Mouse (Mus musculus): ENCODE measurements around the gene Gm35549. TPM values are rescaled to one million over a fixed set of nuclear protein-coding genes. Genes with fewer than 3 reads are reported as not detected.

Gm35549 gene
- 0.65 TPM in 1 of 2 replicates, not detected in the other for polyA plus RNA-seq (2016; fragmentation: Nextera tagmentation; extraction: Ambion mirVana)

- no peak within 1 kb of the TSS for H3K27ac ChIP-seq
- H3K9me3 ChIP-seq (replicated peaks): no peaks in the 10 kb centered on the region
- no peaks in the 10 kb centered on the region for H3K27me3 ChIP-seq (ENCODE audit: low read depth, poor library complexity, severe bottlenecking)
- no peak within 1 kb of the TSS for H3K4me3 ChIP-seq
- peaks cover 6% of the 10 kb centered on the region for H3K36me3 ChIP-seq
- DNase-seq (ENCODE audit: low spot score): no peak
- WGBS: 93% methylated on average over 3 of the region's 3 CpGs
- no peaks in the 10 kb centered on the region for H3K4me1 ChIP-seq
These were observed at the start of gene Gm35549 for GRCm38 (mm10) chr9:122843760-122844159. Gene Gm35549 (minus strand): TSS chr9:122844035.

- Histone ChIP-seq H3K4me1 (peaks cover 11% of the 10 kb centered on the region), H3K4me3 (peak overlapping the region; percentile 82), H3K9me3 (replicated peaks) (no peaks in the 10 kb centered on the region), H3K27ac (peak overlapping the region; percentile 91), H3K27me3 (ENCODE audit: low read depth, poor library complexity, severe bottlenecking) (no peaks in the 10 kb centered on the region), H3K36me3 (0 out of 2 replicates have a peak, but pooled peaks cover 4% of the 10 kb centered on the region)
- WGBS: 7% methylated on average over 54 of the region's 54 CpGs
- DNase-seq (ENCODE audit: low spot score): peak; percentile 74
These were observed 42.7 kb upstream of the Gm35549 start for GRCm38 (mm10) chr9:122886372-122887179.

- Histone ChIP-seq H3K36me3 (no peaks in the 10 kb centered on the region), H3K4me3 (peak within 1 kb of the TSS; percentile 82), H3K4me1 (peaks cover 11% of the 10 kb centered on the region), H3K27ac (peak within 1 kb of the TSS; percentile 91; the same call in 1 of the 2 replicates), H3K27me3 (ENCODE audit: low read depth, poor library complexity, severe bottlenecking) (no peaks in the 10 kb centered on the region), H3K9me3 (replicated peaks) (no peaks in the 10 kb centered on the region)
- DNase-seq (ENCODE audit: low spot score): no peak
- 84% methylated on average over 3 of the region's 3 CpGs for WGBS
These were observed 41.5 kb upstream of the Gm35549 start, which contains the start of gene Zkscan7 for GRCm38 (mm10) chr9:122885385-122885784. Gene Zkscan7 (plus strand): TSS chr9:122885685.

- H3K27ac ChIP-seq: no peak overlapping the region
- H3K27me3 ChIP-seq (ENCODE audit: low read depth, poor library complexity, severe bottlenecking): no peaks in the 10 kb centered on the region
- no peaks in the 10 kb centered on the region for H3K9me3 ChIP-seq (replicated peaks)
- no peaks in the 10 kb centered on the region for H3K4me1 ChIP-seq
- H3K4me3 ChIP-seq: no peak overlapping the region
- H3K36me3 ChIP-seq: no peaks in the 10 kb centered on the region
- 90% methylated on average over 2 of the region's 2 CpGs for WGBS
- DNase-seq (ENCODE audit: low spot score): no peak
These were observed 31.3 kb upstream of the Gm35549 start for GRCm38 (mm10) chr9:122875145-122875544.

- Histone ChIP-seq H3K27me3 (ENCODE audit: low read depth, poor library complexity, severe bottlenecking) (no peaks in the 10 kb centered on the region), H3K27ac (no peak overlapping the region), H3K36me3 (no peaks in the 10 kb centered on the region), H3K9me3 (replicated peaks) (no peaks in the 10 kb centered on the region), H3K4me3 (no peak overlapping the region), H3K4me1 (no peaks in the 10 kb centered on the region)
- WGBS: 72% methylated on average over 1 of the region's 1 CpGs
- no peak for DNase-seq (ENCODE audit: low spot score)
These were observed 30.8 kb upstream of the Gm35549 start for GRCm38 (mm10) chr9:122874653-122875052.

GRCm38 (mm10) chr9:122872595-122872994, 28.8 kb upstream of the Gm35549 start:
- DNase-seq (ENCODE audit: low spot score): no peak
- Histone ChIP-seq H3K36me3 (no peaks in the 10 kb centered on the region), H3K4me1 (no peaks in the 10 kb centered on the region), H3K4me3 (no peak overlapping the region), H3K27ac (no peak overlapping the region), H3K9me3 (replicated peaks) (no peaks in the 10 kb centered on the region), H3K27me3 (ENCODE audit: low read depth, poor library complexity, severe bottlenecking) (no peaks in the 10 kb centered on the region)
- 93% methylated on average over 4 of the region's 4 CpGs for WGBS

GRCm38 (mm10) chr9:122866192-122866591, 22.4 kb upstream of the Gm35549 start:
- 90% methylated on average over 4 of the region's 4 CpGs for WGBS

GRCm38 (mm10) chr9:122865697-122866166, 21.9 kb upstream of the Gm35549 start, which contains the start of gene Zfp445:
Gene Zfp445 (minus strand): TSS chr9:122866006.
- peak; percentile 90 for DNase-seq (ENCODE audit: low spot score)
- Histone ChIP-seq H3K27ac (peak within 1 kb of the TSS; percentile 96), H3K27me3 (ENCODE audit: low read depth, poor library complexity, severe bottlenecking) (no peaks in the 10 kb centered on the region), H3K4me1 (peaks cover 8% of the 10 kb centered on the region), H3K36me3 (peaks cover 28% of the 10 kb centered on the region), H3K4me3 (peak within 1 kb of the TSS; percentile 86), H3K9me3 (replicated peaks) (no peaks in the 10 kb centered on the region)
- under 1% methylated on average over 34 of the region's 34 CpGs for WGBS

More at GRCm38 (mm10) chr9:122866192-122866591, 22.4 kb upstream of the Gm35549 start:
- no peak for DNase-seq (ENCODE audit: low spot score)
- Histone ChIP-seq H3K9me3 (replicated peaks) (no peaks in the 10 kb centered on the region), H3K27me3 (ENCODE audit: low read depth, poor library complexity, severe bottlenecking) (no peaks in the 10 kb centered on the region), H3K4me1 (peaks cover 8% of the 10 kb centered on the region), H3K4me3 (peak overlapping the region; percentile 86), H3K27ac (peak overlapping the region; percentile 96), H3K36me3 (peaks cover 23% of the 10 kb centered on the region)

GRCm38 (mm10) chr9:122864848-122865247, 21.0 kb upstream of the Gm35549 start:
- H3K4me1 ChIP-seq: peaks cover 8% of the 10 kb centered on the region
- DNase-seq (ENCODE audit: low spot score): no peak
- WGBS: 68% methylated on average over 3 of the region's 3 CpGs
- no peaks in the 10 kb centered on the region for H3K27me3 ChIP-seq (ENCODE audit: low read depth, poor library complexity, severe bottlenecking)
- H3K36me3 ChIP-seq: peaks cover 37% of the 10 kb centered on the region
- peak overlapping the region; percentile 86 for H3K4me3 ChIP-seq
- peaks cover 2% of the 10 kb centered on the region; the same call in 1 of the 2 replicates for H3K9me3 ChIP-seq (replicated peaks)
- no peak overlapping the region for H3K27ac ChIP-seq

GRCm38 (mm10) chr9:122863731-122864130, 19.9 kb upstream of the Gm35549 start:
- DNase-seq (ENCODE audit: low spot score): no peak
- WGBS: 90% methylated on average over 2 of the region's 2 CpGs

GRCm38 (mm10) chr9:122860752-122861151, 16.9 kb upstream of the Gm35549 start:
- no peaks in the 10 kb centered on the region for H3K27me3 ChIP-seq (ENCODE audit: low read depth, poor library complexity, severe bottlenecking)
- H3K4me1 ChIP-seq: peaks cover 8% of the 10 kb centered on the region
- H3K27ac ChIP-seq: no peak overlapping the region
- no peak for DNase-seq (ENCODE audit: low spot score)
- H3K36me3 ChIP-seq: peaks cover 78% of the 10 kb centered on the region
- no peak overlapping the region for H3K4me3 ChIP-seq
- H3K9me3 ChIP-seq (replicated peaks): peaks cover 2% of the 10 kb centered on the region; the same call in 1 of the 2 replicates

More at GRCm38 (mm10) chr9:122863731-122864130, 19.9 kb upstream of the Gm35549 start:
- peaks cover 48% of the 10 kb centered on the region for H3K36me3 ChIP-seq
- no peak overlapping the region for H3K4me3 ChIP-seq
- H3K4me1 ChIP-seq: peaks cover 8% of the 10 kb centered on the region
- H3K27ac ChIP-seq: no peak overlapping the region
- H3K27me3 ChIP-seq (ENCODE audit: low read depth, poor library complexity, severe bottlenecking): no peaks in the 10 kb centered on the region
- peaks cover 2% of the 10 kb centered on the region; the same call in 1 of the 2 replicates for H3K9me3 ChIP-seq (replicated peaks)

- H3K27me3 ChIP-seq (ENCODE audit: low read depth, poor library complexity, severe bottlenecking): no peaks in the 10 kb centered on the region
- H3K9me3 ChIP-seq (replicated peaks): peaks cover 2% of the 10 kb centered on the region; the same call in 1 of the 2 replicates
- peaks cover 98% of the 10 kb centered on the region for H3K36me3 ChIP-seq
- H3K4me1 ChIP-seq: no peaks in the 10 kb centered on the region
- no peak overlapping the region for H3K4me3 ChIP-seq
- no peak overlapping the region for H3K27ac ChIP-seq
- no peak for DNase-seq (ENCODE audit: low spot score)
- WGBS: 99% methylated on average over 3 of the region's 3 CpGs
These were observed 12.9 kb upstream of the Gm35549 start for GRCm38 (mm10) chr9:122856716-122857115.

GRCm38 (mm10) chr9:122855617-122856016, 11.8 kb upstream of the Gm35549 start:
- Histone ChIP-seq H3K36me3 (peaks cover 98% of the 10 kb centered on the region), H3K4me1 (no peaks in the 10 kb centered on the region), H3K27ac (no peak overlapping the region), H3K27me3 (ENCODE audit: low read depth, poor library complexity, severe bottlenecking) (no peaks in the 10 kb centered on the region), H3K9me3 (replicated peaks) (peaks cover 2% of the 10 kb centered on the region; the same call in 1 of the 2 replicates), H3K4me3 (no peak overlapping the region)
- WGBS: 95% methylated on average over 4 of the region's 4 CpGs
- DNase-seq (ENCODE audit: low spot score): no peak
